Mouse (Mus musculus) heart, embryonic 16.5 days (tissue): ENCODE data around the gene Hunk. TPM values are rescaled to one million over a fixed set of nuclear protein-coding genes. Genes with fewer than 3 reads are reported as not detected.
A peak's percentile ranks its signal among the peaks of the same experiment; 100 is the strongest.

Experiments used
- ATAC-seq: fragments of 200-750 bp; cut with Nextera tagmentation; replicated peaks from 2 replicates; pipeline ENCODE4 v1.8.0; 2017; ENCODE audit warnings: moderate number of reproducible peaks; ENCODE audit not compliant: insufficient read depth, low FRiP score; ENCODE audit errors: extremely low read depth
- H3K27ac ChIP-seq: fragments of 300-500 bp; sonication (generic); 2 replicates; pipeline ENCODE4 v1.5.1; 2014; ENCODE audit warnings: mild to moderate bottlenecking, low read length, control low read depth, moderate library complexity
- H3K27me3 ChIP-seq: fragments of 300-500 bp; sonication (generic); 2 replicates; pipeline ENCODE4 v1.6.1; 2014; ENCODE audit warnings: low read length, mixed read lengths; ENCODE audit not compliant: control insufficient read depth, insufficient read depth
- H3K36me3 ChIP-seq: fragments of 300-500 bp; sonication (generic); 2 replicates; pipeline ENCODE4 v1.6.1; 2014; ENCODE audit not compliant: control insufficient read depth, insufficient read depth
- H3K4me1 ChIP-seq: fragments of 300-500 bp; sonication (generic); 2 replicates; pipeline ENCODE4 v1.6.1; 2014; ENCODE audit warnings: low read length, mixed read lengths; ENCODE audit not compliant: control insufficient read depth, insufficient read depth
- H3K4me2 ChIP-seq: fragments of 300-500 bp; sonication (generic); 2 replicates; pipeline ENCODE4 v1.6.1; 2014; ENCODE audit warnings: low read depth, mild to moderate bottlenecking, control low read depth, low read length
- H3K4me3 ChIP-seq: fragments of 300-500 bp; sonication (generic); 2 replicates; pipeline ENCODE4 v1.5.1; 2014; ENCODE audit warnings: mild to moderate bottlenecking, control low read depth, low read length
- H3K9ac ChIP-seq: fragments of 300-500 bp; sonication (generic); 2 replicates; pipeline ENCODE4 v1.6.1; 2014; ENCODE audit warnings: low read length, control low read depth
- H3K9me3 ChIP-seq: fragments of 300-500 bp; sonication (generic); replicated peaks from 2 replicates; pipeline ENCODE4 v1.6.1; 2016; ENCODE audit warnings: low read length; ENCODE audit not compliant: control insufficient read depth
- WGBS: fragments of 180-500 bp; shearing (Covaris S2); extraction: QIAGEN DNeasy Blood & Tissue Kit; methylation state at CpG from one replicate; pipeline ENCODE4 v1.1.7; 2014; 5-methylcytosine and 5-hydroxymethylcytosine counted together
- polyA plus RNA-seq: library from polyadenylated mRNA; unstranded; fragments of >200 nt; fragmentation: Nextera tagmentation; extraction: Ambion mirVana; gene quantifications from 2 replicates; pipeline ENCODE4 v1.2.1, GENCODE M21; 2015

Hunk gene
- 7.2 and 8.3 TPM in 2 replicates for polyA plus RNA-seq

DNA sequence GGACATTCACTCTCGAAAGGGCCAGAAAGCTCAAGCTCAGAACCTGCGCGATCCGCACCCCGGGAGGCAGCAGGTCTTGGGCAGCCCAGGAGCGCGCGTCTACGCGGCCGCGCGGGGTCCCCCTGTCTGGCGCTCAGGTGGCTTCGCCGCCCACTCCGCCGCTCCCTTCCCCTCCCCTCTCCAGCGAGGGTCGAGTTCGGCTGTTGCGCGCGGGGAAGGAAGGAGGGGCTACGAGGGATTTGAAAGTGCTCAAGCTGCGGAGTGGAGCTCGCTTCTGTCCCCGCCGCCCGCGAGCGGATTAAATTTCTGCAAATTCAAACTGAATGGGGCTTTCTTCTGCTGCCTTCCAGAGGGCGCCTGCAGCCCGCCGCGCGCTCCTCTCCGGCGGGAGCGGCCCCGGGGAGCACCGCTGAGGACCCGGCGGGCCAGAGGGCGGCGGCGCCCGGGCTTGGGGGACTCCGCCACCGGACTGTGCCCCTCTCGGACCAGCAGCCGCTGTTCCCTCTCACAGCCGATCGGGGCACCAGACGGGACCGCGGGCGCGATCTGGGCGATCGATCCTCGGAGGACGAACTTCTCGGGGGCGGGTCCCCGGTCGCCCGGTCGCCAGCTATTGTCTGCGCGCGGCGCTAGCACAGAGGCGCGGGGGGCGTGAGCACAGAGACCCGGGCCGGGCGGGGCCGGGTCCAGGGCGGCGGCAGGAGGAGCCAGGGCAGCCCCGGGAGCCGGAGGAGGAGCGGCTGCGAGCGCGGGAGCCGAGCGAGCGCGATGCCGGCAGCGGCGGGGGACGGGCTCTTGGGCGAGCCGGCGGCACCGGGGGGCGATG lies at the start of gene Hunk:
Hunk (plus strand) TSS at position 326 of the 826 bp plus-strand sequence.
- Histone ChIP-seq H3K9me3 (peaks cover 4% of the 10 kb centered on the region), H3K27ac (peak within 1 kb of the TSS; percentile 91), H3K4me2 (peak within 1 kb of the TSS; percentile 65), H3K36me3 (no peaks in the 10 kb centered on the region), H3K9ac (peak within 1 kb of the TSS; percentile 91), H3K27me3 (no peaks in the 10 kb centered on the region), H3K4me3 (peak within 1 kb of the TSS; percentile 79), H3K4me1 (peaks cover 42% of the 10 kb centered on the region)
- peak; percentile 83 for ATAC-seq
- WGBS, result under 1% methylated on average over 89 of the region's 101 CpGs

DNA sequence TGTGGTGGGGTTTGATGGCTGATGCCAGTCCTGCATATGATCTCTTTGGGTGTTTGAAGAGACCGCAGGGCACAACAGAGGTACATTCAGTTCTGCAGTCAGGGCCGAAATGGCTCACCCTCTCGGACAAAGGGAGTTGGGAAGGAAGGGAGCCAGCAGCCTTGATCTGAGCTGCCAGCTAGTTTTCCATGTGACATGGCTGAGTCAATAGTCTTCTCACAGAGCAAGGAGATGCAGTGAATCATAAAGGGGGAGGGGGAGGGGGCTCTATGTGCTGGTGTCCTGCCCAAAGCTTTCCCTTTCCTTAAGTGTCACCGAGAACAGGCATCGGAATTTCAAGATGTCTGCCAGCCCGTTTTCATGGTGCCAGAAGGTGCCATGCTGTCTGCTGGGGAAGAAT lies 46.8 kb upstream of the Hunk start:
- Histone ChIP-seq H3K36me3 (peaks cover 7% of the 10 kb centered on the region; the same call in 1 of the 2 replicates), H3K27me3 (no peaks in the 10 kb centered on the region; the same call in 1 of the 2 replicates), H3K4me3 (no peak overlapping the region), H3K27ac (no peak overlapping the region), H3K4me1 (0 out of 2 replicates have a peak, but pooled peaks cover 5% of the 10 kb centered on the region), H3K9ac (no peak overlapping the region), H3K4me2 (no peak overlapping the region), H3K9me3 (no peaks in the 10 kb centered on the region)
- WGBS, result 84% methylated on average over 6 of the region's 6 CpGs
- no peak for ATAC-seq

DNA sequence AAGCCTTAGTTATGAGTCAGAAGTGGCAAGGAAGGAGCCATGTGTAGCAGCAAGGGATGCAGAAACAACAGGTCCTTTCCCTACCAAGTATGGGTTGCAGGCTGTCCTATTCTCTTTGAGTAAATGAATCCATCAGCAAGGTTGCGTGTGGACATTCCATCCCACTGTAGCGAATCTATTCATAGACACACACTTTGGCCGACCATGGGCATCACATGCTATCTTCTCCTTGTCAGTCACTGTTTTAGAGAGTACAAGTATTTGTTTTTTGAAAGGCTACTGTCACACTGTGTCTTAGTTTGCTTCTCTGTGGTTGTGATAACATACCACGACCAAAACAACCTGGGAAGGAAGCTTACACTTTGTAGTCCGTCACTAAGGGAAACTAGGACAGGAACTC lies 44.7 kb upstream of the Hunk start:
- 55% methylated on average over 5 of the region's 5 CpGs for WGBS
- no peaks in the 10 kb centered on the region for H3K9me3 ChIP-seq
- ATAC-seq, result peak; percentile 70
- H3K36me3 ChIP-seq, result peaks cover 7% of the 10 kb centered on the region; the same call in 1 of the 2 replicates
- no peaks in the 10 kb centered on the region; the same call in 1 of the 2 replicates for H3K27me3 ChIP-seq
- H3K4me2 ChIP-seq, result no peak overlapping the region
- H3K27ac ChIP-seq, result peak overlapping the region; percentile 46; the same call in 1 of the 2 replicates
- 0 out of 2 replicates have a peak, but pooled peaks cover 5% of the 10 kb centered on the region for H3K4me1 ChIP-seq
- no peak overlapping the region for H3K4me3 ChIP-seq
- H3K9ac ChIP-seq, result no peak overlapping the region

DNA sequence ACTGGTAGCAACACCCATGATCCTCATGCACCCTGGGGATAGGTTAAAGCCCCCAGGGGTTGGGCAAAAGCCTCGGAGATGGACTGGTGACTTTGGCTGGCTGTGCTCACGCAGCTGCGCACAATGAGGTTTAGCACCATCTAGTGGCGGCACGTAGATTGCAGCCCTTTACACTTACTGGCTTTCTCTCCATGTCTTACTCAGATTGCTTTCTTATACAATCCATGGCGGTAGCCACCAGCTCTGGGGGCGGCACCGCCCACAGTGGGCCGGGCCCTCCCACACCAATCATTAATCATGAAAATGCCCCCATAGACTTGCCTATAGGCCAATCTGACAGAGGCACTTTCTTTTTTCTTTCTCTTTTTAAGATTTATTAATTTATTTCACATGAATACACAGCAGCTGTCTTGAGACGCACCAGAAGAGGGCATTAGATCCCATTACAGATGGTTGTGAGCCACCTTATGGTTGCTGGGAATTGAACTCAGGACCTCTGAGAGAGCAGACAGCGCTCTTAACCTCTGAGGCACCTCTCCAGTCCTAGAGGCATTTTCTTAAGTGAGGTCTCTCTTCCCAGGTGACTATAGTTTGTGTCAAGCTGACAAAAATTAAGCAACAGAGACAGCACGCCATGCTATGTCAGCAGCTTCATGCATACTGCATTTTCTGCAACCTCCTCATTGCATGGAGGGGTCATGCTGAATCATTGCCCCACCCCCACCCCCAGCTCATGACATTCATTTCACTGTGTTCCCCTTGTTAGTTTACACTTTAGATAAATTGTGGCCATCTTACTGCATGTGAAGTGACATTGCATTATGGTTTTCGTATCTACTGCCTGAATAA lies 35.9 kb upstream of the Hunk start:
- no peak overlapping the region; the same call in 1 of the 2 replicates for H3K4me2 ChIP-seq
- 32% methylated on average over 12 of the region's 13 CpGs for WGBS
- no peak overlapping the region for H3K27ac ChIP-seq
- no peaks in the 10 kb centered on the region for H3K36me3 ChIP-seq
- no peaks in the 10 kb centered on the region for H3K4me1 ChIP-seq
- H3K9ac ChIP-seq, result no peak overlapping the region
- peak; percentile 89 for ATAC-seq
- H3K27me3 ChIP-seq, result no peaks in the 10 kb centered on the region
- no peaks in the 10 kb centered on the region for H3K9me3 ChIP-seq
- no peak overlapping the region for H3K4me3 ChIP-seq

DNA sequence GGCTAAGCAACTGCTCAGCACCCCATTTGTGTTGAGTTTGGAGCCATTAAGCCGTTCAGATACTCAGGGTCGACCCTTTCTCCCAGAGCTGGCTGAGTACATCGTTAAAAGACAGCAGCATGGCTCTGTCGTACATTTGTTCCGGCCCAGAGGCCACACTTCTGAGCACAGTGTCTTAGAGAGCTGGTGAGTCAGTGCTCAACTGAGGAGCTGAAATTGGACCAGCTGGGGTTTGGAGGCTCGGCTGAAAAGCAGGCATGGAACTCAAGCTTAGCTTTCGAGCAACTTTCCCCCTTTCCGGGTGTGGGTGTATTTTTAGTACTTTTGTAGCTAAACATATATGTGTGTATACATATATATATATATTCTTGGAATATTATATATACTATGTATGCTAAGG lies 34.1 kb upstream of the Hunk start:
- no peaks in the 10 kb centered on the region for H3K27me3 ChIP-seq
- WGBS, result 66% methylated on average over 8 of the region's 8 CpGs
- H3K9ac ChIP-seq, result no peak overlapping the region
- H3K4me2 ChIP-seq, result no peak overlapping the region
- no peak overlapping the region for H3K27ac ChIP-seq
- no peak overlapping the region for H3K4me3 ChIP-seq
- no peaks in the 10 kb centered on the region for H3K4me1 ChIP-seq
- ATAC-seq, result no peak
- H3K36me3 ChIP-seq, result no peaks in the 10 kb centered on the region
- no peaks in the 10 kb centered on the region for H3K9me3 ChIP-seq

DNA sequence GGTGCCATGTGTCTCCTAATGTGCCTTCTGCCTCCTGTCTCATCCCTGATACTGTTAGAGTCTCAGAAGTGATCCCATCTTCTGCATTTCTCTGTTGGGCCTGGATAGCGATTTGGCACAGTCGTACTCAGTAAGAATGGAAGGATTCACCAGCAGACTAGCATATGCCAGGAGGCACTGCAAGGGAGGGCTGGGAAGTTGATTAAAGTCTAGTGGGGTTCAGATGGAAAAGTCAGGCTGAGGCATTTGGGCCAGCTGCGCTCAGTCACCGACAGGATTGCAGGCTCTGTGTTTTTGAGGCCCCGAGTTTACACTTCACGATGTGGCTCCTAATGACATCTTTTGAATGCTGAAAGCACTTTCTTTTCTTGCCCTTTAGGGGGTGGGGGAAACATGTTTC lies 33.1 kb upstream of the Hunk start:
- no peaks in the 10 kb centered on the region for H3K9me3 ChIP-seq
- 64% methylated on average over 6 of the region's 6 CpGs for WGBS
- ATAC-seq, result no peak
- no peaks in the 10 kb centered on the region for H3K27me3 ChIP-seq
- H3K4me2 ChIP-seq, result no peak overlapping the region
- H3K4me1 ChIP-seq, result no peaks in the 10 kb centered on the region
- H3K27ac ChIP-seq, result no peak overlapping the region
- no peak overlapping the region for H3K9ac ChIP-seq
- H3K4me3 ChIP-seq, result no peak overlapping the region
- H3K36me3 ChIP-seq, result no peaks in the 10 kb centered on the region

DNA sequence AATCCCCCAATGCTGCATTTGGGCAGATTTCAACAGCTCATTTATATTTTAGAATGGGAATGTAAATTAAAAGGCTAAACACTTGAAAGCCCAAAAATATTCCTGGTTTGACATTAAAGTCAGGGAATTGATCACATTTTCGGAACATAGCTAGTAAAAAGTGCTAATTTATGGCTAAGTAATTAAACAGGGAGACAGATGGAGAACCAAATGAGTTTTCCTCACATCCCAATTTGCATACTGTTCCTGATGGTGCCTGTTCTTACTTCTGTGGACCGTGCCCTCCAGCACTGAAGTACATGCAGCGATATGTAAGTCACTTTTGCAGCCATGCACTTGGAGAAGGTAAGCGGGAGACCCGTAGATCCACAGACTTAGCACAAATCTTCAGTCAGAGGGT lies 32.7 kb upstream of the Hunk start:
- WGBS, result 82% methylated on average over 5 of the region's 5 CpGs
- no peaks in the 10 kb centered on the region for H3K27me3 ChIP-seq
- ATAC-seq, result no peak
- no peak overlapping the region for H3K9ac ChIP-seq
- H3K4me2 ChIP-seq, result no peak overlapping the region
- H3K27ac ChIP-seq, result no peak overlapping the region
- H3K4me3 ChIP-seq, result no peak overlapping the region
- H3K9me3 ChIP-seq, result no peaks in the 10 kb centered on the region
- H3K36me3 ChIP-seq, result no peaks in the 10 kb centered on the region
- H3K4me1 ChIP-seq, result no peaks in the 10 kb centered on the region

DNA sequence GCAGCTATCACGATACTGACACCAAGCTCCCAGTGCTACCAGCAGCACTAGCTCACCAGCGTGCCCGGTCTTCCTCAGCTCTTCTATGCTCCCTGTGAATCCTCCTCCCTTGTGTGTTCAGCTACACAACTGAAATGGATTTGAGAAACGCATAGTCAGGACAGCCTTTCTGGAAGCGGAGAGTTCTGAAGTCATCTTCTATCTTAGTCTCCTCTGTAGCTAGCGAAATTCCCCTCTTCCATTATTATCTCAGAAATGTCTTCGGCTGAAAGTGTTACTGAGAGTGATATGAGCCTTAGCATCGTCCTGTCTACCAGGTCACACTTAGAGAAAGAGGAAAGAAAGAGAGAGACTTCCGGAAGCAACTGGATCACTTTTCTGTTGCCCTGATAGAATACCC lies 26.5 kb upstream of the Hunk start:
- 24% methylated on average over 9 of the region's 9 CpGs for WGBS
- H3K27me3 ChIP-seq, result no peaks in the 10 kb centered on the region
- H3K4me3 ChIP-seq, result peak overlapping the region; percentile 13; the same call in 1 of the 2 replicates
- H3K36me3 ChIP-seq, result no peaks in the 10 kb centered on the region
- ATAC-seq, result peak; percentile 49
- peak overlapping the region; percentile 52 for H3K4me2 ChIP-seq
- peak overlapping the region; percentile 51 for H3K9ac ChIP-seq
- H3K4me1 ChIP-seq, result peaks cover 27% of the 10 kb centered on the region
- H3K27ac ChIP-seq, result peak overlapping the region; percentile 63
- H3K9me3 ChIP-seq, result no peaks in the 10 kb centered on the region
